Mouse (Mus musculus) urinary bladder, adult 2 months (tissue): ENCODE results near the gene Phactr1. TPM values are rescaled to one million over a fixed set of nuclear protein-coding genes. Genes with fewer than 3 reads are reported as not detected.

Experiments used
- DNase-seq: peaks from one replicate; pipeline ENCODE4 v3.0.0; 2022; ENCODE audit warnings: low spot score
- polyA plus RNA-seq: library from polyadenylated mRNA; depleted of rRNA; stranded (reverse); fragments of >200 nt; gene quantifications from 2 replicates; pipeline ENCODE4 v1.2.3, GENCODE M21; 2012

Phactr1 gene
- polyA plus RNA-seq, 1 experiment = 5.5 TPM

DNA sequence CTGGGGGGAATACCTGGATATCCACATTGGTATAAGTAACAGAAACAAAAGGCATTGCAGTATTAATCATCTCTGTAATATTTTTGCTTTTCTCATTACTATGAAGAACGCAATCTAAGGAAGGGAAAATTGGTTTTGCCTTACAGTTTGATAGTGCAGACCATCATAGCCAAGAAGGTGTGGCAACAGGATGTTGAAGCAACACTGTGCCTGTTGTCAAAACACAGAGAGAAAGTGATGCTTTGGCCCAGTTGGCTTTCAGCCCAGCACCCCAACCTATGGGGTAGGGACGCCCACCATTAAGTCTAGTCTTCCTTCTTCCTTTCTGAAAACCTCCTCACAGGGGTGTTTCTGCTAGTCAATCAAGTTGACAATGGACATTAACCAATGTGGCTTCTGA is 294.1 kb downstream of the Phactr1 start:
- no peak for DNase-seq

DNA sequence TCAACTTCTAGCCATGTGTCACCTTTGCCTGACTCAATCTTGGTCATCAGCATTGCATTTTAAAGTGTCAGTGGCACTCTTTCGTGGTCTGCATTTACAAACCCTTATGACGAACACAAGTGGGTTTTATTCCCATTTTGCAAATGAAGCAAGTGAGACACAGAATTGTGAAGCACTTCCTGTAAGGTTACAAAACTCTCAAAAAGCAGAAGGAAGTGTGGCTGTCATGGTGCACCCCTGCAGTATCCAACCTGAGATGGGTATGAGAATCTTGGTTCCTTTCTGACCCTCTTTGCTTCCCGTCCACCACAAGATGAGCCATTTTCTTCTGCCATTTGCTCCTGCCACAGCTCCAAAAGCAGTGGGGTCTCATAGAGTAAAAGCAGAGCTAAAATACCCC is 295.7 kb downstream of the Phactr1 start:
- no peak for DNase-seq

DNA sequence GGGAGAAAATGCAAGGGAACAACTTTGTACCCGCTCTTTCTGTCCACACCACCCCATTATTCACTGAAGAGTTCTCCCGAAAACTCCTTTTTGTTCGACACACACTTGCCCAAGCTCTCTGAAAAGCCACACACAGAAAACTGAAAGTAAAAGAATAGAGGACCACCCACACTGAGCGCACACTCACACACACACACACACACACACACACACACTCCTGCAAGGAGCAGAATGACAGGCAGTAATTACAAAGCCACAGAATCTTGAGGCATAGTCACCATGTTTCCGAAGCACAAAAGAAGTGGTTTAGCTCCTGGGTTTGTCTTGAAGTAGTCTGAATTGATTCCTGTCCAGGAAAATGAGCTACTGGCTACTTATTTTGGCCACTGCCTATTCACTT is 296.5 kb downstream of the Phactr1 start:
- DNase-seq = no peak

DNA sequence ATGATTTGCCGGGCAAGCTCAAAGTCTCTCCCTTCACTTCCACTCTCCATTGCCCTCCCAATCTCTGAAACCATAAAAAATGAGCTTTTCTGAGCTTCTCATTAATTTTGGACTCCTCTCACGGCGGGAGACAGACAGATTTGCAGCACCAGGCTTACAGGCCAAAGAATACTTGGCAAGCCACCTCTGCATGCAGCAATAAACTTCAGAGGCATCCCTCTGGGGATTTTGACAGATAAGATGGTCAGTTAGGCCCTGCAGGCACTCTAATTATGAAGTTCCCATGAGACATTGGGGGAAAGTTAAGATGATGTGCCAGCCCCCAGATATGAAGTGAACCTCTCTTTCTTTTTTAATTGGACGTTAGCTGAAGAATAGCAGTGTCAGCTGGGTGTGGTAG is 300.2 kb downstream of the Phactr1 start:
- no peak for DNase-seq

DNA sequence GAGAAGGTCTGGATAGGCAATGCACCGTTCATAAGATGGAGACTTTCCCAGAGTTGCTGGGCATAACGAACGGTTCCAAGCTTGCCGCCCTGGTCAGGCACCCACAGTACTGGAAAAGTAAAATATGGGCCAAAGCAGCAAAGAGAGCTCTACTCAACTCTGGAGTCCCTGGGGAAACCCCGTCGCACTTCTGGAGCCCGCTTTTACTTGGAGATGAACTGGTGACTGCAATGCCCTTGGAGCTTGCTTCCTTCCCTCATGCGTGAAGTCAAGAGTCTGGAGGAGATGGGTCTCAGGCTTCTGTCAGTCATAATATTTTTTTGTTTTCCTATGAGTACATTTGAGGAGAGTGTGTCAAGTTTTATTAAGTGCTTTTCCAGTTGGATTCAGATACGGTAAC is 302.2 kb downstream of the Phactr1 start:
- no peak for DNase-seq

DNA sequence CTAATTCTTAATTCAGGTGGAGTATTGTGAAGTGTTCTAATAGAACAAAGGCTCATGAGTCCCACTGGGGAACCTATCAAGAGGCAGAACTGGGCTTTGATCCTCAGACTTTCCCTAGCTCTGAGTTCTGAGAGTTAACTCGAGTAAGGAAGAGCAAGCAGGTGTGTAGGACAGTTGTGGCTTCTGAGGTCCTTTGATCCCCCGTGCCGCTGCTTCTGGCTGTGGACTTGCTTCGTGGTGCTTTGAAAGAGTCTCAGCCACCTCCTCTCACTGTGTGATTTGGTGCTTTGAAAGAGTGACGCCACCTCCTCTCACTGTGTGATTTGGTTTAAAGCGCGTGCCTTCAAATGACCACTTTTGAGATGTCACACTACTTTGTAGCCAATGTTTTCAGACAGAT is 305.4 kb downstream of the Phactr1 start:
- no peak for DNase-seq

DNA sequence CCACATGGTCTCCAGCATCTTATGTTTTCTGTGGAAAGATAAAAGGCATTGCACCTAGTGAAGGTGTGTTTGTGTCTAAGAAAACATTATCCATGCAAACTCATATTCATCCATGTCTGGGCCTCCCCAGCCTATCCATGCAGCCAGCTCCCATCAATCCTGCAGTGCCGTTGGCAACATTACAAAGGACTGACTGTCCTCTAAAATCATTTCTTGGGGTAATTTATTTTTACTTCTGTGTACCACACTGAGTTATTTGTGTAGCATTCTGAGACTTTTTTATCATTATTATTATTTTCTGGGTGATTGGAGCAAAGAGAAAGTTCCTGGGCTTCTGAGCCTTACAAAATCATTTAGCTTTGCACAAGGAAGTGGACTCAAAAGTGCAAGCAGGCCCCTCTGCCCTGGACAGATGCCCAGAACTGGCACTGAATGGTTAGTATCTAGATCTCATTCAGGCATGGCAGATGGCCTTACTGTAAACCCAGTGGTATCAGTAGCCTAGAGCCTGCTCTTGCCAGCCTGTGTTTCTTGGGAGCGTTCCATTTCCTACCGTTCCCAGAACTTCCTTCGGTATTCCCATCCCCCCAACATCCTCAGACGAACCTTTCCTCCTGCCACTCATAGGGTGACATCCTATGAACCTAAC is 307.6 kb downstream of the Phactr1 start:
- no peak for DNase-seq

DNA sequence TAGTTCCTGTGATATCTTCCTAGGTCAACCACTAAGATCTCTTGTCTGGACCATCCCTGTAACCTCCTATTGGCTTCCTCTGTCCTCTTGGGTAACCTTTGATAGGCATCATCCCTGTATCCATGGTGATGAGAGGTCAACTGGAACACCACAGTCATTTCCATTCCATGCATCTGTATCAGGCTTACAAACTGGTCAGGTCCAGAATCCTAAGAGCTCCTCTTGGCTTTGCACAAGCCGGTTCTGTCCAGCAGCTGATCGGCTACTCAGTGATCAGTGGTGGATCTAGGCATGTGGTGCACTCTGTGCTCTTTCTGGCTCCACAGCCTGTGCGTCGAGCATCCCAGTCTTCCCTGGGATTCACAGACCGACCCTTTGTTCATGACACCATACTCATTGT is 309.1 kb downstream of the Phactr1 start:
- DNase-seq = no peak

DNA sequence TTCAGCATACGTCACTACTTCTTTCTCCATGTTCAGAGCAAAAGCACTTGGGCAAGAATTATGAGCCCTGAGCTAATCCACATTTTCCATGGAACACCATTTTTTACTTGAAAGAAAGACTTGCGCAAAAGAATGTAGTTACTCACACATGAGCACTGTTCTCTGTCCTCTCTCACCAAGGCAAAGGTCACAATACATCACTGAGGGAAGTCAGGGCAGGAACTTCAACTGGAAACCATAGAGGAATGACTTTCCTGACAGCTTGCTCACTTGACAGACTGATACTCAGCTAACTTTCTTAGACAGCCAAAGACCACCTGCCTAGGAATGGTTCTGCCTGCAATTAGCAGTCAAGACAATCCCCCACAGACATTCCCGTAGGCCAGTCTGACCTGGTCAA is 309.6 kb downstream of the Phactr1 start:
- DNase-seq = no peak

DNA sequence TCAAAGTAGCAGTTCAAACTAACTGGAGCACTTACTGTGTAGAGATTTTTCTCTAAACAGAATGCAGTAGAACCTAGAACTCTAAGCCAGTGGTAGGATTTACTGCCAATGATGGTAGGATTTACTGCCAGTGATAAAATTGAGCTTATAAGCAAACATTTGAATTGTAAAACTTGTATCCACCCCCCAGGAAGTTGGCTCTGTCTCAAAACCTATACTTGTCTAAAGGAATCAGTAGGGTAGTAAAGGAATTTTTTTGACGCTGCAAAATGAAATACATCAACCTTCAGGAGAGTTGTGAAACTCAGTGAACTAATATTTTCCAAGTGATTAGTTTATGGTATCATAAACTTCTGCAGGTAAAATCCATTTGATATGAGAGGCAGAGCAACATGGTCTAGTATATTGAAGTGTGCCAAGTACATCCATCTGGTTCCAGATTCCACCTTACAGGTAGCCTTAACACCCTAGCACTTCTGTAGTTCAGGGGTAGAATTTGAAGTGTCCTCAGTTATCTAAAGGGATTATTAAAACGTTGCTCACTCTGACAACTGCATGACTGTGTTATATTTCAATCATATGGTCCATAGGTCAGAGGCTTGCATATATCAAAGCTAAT is 310.2 kb downstream of the Phactr1 start:
- no peak for DNase-seq

DNA sequence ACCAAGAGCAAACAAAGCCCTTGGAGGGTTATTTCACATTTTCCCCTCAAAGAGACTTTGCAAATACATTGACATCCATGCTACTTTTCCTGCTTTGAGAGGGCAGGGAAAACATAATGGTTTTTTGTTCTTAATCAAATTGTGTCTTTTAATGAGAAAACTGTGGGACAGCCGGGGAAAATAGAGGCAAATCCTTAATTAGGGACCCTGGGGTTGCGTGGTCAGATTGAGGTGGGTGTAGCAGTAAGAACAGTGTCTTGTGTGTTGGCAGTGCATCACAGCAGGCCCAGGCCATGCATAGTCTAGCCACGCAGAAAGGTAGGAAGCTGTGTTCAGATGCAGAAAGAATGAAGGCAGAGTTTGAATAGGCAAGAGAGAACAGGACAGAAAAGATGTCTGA is 310.7 kb downstream of the Phactr1 start:
- DNase-seq = no peak

DNA sequence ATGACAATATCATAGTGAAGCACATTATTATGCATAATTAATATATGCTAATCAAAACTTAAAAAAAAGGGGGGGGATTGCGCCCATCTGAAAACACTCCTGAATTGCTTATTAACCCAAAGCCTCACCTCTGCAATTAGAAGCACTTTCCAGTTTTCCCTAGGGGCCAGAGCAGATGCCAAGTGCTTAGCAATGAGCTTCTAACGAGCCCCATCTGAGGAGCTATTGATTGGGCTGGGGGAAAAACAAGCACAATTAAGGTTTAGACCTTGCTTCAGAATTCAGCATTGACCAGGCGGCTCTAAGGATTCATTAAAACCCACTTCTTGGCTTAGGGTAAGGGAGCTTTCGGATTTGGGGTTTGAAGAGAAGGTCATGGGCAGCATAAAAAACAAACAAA is 311.9 kb downstream of the Phactr1 start:
- no peak for DNase-seq

DNA sequence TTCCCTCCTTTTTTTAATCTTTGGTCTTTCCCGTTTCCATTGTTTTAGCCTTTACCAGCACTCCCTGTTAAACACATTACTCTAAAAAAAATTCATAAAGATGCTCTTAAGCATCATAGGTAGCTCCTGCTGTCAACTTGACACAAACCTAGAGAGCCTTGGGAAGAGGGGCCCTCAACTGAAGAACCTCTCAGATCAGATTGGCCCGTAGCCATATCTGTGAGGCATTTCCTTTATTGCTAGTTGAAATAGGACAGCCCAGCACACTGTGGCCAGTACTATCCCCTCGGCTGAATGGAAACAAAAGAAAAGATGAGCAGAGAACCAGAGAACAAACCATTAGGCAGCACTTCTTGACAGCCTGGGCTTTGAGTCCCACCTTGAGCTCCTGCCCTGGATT is 313.9 kb downstream of the Phactr1 start:
- no peak for DNase-seq

DNA sequence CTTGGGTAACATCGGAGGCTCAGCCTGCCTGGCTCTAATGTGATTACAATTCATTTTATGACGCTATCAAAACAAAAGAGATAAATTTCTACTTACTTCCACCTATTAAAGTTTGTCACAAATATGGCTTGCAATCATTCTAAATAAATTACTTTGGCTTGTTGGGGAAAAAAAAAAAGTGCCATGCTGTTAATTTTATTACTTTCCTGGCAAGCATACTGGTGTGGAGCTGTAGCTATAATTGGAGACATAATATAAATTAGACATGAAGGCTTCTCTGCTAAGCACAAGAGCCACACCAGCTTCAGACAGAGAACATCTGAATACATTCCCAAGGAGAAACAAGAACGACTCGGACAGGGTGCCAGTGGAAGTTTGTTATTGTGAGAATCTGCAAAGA is 315.8 kb downstream of the Phactr1 start:
- no peak for DNase-seq

DNA sequence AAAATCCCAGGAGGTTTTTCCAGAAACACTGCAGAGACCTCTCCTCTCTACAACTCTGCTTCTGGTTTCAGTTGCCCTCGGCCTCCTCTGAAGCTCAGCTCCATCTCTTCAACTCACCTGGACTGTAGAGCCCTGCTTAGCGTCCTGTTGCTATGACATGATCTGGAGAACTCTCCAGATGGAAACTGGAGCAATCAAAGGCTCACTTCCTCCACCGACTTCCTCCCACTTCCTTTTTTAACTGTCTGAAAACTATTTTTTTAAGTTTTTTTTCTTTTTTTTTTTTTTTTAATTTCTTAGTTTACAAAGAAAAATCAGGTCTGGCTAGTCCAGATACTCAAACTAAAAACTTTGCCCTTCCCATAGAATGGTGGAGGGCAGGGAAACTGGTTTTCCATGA is 318.9 kb downstream of the Phactr1 start:
- DNase-seq = no peak

DNA sequence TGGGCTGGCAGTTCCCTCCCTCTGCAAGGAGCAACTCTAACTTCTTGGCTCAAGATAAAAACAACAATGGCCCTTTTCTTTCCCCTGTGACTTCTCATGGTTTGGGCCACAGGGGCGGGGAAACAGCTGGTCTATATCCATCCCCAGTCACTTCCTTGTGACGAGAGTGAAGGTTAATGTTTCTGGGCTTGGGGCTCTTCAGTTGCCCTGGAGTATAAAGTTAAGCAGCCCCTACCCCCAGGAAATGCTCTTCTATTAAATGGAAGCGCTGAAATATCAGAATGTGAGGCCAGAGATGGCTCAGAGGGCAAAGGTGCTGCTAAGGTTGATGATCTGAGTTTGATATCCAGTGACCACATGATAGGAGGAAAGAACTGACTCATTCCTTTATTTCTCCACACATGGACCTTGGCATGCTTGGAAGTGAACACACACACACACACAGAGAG is 324.7 kb downstream of the Phactr1 start:
- DNase-seq = no peak

DNA sequence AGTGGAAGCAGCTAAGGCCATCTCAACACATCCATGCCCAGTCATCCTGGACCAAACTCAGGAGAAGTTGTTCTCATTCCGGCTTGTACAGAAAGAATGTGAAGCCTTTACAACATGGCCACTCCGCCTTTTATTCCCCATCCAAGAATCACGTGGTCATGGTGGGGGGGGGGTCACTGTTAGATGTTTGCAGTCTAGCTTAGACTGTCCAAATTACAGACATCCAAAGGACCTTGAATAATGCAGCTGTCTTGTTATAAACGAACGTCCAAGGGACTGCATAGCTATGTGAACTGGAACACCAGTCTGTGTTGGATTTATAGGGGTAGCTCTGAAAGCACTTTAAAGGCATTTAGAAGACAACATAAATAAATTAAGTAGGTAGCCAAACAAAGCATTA is 328.0 kb downstream of the Phactr1 start:
- DNase-seq = no peak

DNA sequence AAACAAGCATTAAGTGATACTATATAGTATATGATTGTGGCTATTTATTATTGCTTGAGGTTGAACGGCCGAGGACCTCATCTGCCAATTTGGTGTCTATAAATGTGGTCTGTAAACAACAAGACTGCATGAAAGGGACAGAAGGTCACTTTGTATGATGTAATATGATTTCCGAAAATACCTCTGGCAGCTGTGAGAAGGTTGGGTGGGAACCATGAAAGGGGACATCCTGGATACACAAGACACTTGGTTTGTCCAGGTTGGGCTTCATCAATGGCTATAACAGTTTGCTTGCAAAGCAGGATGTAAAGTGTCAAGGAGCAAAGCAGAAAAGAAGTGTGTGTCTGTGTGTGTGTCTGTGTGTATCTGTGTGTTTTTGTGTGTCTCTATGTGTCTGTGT is 329.2 kb downstream of the Phactr1 start:
- DNase-seq = no peak

DNA sequence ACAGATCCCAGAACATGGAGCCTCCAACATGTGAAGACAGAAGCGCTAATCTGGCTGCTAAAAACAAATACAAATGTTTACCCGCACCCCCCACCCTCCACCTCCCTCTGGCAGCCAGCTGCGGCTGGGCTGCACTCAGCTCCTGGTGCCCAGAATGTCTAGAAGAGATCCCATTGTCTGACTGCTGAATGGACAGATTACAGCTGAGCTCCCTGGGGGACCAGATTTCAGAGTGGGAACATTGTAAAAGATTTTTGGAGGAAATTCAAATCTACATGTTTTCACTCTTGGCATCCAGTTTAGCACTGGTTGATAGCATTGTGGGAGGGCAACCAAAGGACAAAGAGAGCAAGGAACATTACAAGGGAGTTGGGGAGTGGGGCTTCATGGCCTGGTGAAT is 331.1 kb downstream of the Phactr1 start:
- DNase-seq = no peak

DNA sequence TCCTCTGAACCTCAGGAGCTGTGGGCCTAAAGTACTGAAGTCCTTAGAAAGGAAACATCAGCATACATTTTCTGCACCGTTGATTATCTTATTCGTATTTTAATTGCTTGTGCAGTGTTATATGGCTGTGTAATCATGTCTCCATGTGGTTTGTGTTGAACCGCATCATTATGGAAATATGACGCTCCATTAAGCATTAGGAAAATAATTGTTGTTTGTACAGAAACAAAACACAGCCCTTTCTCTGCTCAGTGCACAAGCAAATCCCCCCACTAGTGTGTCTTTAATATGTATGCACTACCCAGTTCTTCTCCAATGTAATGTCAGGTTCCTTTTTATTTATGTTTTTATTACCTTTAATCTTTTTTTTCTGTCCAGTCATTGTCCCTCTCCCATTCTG is 333.6 kb downstream of the Phactr1 start:
- DNase-seq = no peak

DNA sequence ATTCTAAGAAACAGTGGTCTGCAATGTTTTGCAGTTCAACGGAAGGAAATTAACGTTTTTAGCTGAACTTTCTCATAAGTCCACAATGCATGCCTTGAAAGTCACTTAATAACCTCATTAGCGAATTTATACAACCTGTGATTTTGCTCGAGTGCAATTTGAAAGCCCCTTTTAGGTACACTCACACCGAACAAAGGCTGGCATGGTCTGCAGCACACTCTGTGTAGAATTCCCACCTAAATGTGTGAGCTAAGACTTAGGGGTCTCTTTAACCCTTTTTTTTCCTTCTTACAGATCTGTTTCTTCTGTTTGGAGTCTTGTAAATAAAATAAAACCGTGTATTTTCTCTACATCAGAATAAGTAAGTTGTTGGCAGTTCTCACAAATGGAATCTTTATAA is 335.3 kb downstream of the Phactr1 start:
- DNase-seq = no peak

DNA sequence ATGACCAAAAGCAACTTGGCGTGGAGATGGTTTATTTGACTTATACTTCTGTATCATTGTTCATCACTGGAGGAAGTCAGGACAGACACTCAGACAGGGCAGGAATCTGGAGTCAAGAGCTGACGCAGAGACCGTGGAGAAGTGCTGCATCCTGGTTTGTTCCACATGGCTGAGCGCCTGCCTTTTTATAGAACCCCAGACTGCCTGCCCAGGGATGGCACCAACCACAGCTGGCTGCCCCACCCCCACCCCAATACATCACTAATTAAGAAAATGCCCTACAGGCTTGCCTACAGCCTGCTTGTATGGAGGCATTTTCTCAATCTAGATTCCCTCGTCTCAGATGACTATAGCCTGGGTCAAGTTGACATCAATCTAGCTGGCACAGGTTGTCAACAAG is 338.4 kb downstream of the Phactr1 start:
- no peak for DNase-seq

DNA sequence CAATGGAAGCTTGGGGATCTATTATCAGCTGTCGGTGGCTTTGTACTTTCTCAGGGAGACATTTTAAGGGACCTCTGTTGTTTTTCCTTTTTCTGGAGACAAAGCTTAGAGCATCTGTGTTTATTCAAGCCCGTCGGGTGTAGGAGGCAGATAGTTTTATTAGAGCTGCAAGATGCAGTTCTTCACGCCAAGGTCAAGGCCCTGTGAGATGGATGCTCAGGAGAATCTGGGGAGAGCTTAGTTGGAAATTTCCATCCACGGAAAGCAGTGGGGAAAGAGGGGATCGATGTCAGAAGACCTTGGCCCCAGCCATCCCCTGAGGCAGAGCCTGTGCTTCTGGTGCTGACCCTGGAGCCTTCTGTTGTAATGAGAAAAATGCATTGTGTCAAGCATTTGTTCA is 340.6 kb downstream of the Phactr1 start:
- DNase-seq = no peak

DNA sequence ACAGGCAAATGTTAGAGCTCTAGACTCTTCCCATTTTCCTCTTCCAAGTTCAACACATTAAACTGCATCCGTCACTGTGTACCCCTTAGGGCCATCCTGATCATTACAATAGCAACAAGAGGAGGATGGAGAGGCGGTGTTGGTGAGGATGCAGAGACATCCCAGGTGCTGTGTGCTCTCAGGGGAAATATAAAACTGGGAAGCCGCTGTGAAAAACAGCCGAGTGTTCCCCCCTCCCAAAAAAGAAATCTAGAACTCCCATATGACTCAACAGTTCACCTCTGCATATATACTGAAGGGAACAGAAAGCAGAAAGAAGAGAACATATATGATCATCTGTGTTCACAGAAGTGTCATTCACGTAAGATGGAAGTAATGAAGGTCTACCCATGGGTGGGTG is 342.6 kb downstream of the Phactr1 start:
- DNase-seq = no peak
